Mouse (Mus musculus) lung, postnatal 36 days (tissue): ENCODE data around the gene Mettl7a3.
"Not testable (repeated sequence)": the region's sequence is repeated elsewhere in the genome, so short reads cannot be mapped to it uniquely, and the experiment has no call there.

ENCODE experiments used
- DNase-seq: peaks from one replicate; pipeline ENCODE4 v3.0.0; 2022; ENCODE audit warnings: mixed read lengths

Mettl7a3 gene

DNA sequence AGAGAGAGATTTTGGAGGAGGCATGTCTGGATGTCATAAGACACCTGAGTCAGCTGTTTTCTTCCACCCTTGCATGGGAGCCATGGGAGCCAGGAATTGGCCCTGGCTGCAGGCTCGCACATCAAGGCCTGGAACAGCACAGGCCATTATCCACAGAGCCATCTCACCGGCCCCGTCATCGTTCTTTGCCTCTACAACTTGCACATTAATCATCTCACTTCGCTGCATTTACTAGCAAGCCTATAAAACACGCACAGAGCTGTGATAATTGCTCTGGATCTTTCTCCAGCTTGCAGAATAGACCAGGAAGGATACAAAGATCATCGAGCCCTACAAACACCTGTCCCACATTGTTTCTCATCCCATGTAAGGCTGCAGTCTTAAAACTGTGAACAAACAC lies 4.0 kb upstream of the Mettl7a3 start:
- DNase-seq: no peak

DNA sequence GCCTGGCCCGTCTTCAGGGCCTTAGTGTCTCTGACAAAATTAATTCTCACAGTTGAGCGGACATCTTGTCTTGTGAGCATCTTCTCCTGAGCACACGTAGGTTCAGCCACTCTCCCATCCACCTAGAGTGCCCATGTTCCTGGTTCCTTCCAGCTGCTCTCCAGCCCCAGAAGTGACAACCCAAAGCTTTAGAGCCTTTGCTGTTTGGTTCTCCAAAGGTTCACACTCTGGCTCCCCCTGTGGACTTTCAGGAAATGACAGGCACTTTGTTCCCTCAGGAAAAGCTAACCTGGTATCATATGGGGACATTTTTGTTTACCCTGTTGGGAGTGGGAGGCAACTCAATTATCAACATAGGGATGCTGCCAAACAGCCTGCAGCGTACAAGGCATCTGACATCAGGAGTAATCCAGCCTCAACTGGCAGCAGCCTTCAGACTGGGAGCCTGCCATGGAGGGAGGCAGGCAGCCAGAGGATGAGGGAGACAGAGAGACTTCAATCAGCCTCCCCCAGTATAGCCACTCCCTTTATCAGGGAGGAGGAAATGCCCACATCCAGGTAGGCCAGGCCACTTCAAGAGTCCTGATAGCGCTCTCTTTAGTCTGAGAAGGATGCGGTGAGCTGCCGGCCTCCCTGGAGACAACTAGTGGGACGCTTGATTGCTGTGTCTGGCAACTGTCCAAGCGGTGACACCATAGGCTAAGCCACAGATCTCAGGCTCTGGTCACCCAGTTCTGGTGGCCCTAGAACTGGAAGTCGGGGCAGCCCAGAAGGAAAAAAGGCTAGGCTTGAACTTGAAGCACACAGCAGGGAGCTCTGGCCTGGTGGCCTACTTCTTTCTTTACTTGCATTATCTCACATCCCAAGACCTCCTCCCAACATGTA lies 2.4 kb upstream of the Mettl7a3 start:
- not testable (repeated sequence) for DNase-seq

DNA sequence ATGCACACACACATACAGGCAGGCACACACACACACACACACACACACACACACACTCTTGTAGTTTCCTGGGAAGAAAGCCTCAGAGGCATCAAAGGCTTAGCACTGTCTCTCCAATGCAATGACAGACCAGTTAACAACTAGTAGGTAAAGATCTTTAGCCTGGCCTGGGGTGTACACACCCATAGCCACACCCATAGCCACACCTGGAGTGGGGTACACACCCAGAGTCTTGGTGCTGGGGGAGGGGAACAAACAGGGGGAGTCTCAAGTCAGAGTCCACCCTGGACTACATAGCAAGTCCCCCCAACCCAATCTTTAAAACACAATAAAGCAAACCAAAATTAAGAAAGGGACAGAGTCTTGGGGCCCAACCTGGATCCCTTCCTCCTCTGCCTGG lies 2.6 kb downstream of the Mettl7a3 start:
- not testable (repeated sequence) for DNase-seq

DNA sequence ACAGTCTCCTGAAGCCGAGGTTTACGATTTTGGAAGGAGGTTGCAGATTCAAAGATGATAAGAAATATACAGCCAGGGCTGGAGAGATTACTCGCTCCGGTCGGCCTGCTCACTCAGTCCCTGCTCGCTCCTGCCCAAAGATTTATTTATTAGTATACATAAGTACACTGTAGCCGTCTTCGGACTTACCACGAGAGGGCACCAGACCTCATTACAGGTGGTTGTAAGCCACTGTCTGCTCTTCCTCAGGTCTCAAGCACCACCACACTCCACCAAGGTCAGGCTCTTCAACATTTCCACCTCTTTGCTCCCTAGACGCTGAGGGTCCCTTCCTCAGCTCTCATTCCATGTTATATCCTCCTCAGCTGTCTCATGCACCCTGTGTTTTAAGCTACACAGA lies 3.1 kb downstream of the Mettl7a3 start:
- DNase-seq: peak; percentile 92

DNA sequence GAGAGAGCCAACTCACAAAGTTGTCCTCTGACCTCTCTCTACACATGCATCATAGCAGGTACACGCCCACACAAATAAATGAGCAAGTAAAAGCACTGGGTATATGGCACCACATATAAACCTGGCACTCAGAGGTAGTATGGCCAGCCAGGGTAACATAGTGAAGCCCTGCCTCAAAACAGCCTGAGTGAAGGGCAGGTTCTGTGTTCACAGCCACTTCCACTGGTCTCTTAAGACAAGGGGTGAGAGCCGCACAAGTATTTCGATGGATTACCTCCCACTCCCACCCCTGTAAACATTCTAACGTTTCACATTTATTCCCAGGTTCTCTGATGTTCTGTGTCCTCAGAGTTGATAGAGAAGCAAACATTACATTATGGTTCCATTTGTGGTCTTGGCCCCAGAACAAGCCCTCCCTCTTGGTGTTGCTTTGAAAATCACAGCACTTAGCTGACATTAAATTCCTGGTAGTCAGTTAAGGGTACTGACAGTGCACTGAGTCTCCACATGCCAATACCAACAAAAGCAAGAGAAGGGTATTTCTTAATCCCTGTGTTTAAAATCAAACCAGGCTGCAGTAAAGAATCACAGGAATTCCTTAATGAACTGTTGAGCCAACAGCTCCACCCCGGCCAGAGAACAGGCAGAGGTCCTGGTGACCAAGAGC lies 6.7 kb downstream of the Mettl7a3 start:
- peak; percentile 69 for DNase-seq

DNA sequence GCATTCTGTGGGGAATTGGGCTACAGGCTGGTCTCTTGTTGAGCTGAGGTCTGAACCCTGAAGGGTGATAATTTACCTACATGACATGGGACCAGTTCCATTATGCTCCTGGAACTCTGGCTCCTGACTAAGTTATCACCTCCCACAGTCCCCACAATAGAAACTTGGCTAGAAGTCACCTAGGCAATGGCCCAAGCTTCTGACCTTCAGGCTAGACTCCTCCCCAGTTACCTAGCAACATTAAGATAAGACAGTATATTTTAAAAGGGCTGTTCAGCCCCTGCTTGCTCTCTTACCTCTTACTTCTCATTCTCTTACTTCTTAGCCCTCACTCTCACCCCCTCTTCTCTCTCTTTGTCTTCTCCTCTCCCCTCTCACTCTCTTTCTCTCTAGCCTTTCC lies 10.8 kb downstream of the Mettl7a3 start:
- no peak for DNase-seq

DNA sequence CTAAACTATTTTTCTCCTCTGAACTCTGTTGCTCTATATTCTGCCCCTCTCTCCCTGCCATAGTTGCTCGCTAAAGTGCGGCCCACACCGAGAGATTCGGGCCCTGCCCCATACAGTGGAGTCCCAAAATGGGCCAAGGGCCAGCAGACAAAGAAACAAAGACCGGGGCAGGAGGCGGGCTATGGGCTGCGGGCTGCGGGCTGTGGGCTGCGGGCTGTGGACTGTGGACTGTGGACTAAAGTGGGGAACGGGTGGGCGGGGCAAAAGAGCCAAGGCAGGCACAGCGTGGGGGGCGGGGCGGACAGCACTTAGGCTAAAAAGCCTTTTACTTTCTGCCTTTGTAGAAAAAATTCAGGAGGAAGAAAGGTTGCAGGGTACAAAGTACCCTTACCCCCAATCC lies 12.0 kb downstream of the Mettl7a3 start:
- DNase-seq: no peak

DNA sequence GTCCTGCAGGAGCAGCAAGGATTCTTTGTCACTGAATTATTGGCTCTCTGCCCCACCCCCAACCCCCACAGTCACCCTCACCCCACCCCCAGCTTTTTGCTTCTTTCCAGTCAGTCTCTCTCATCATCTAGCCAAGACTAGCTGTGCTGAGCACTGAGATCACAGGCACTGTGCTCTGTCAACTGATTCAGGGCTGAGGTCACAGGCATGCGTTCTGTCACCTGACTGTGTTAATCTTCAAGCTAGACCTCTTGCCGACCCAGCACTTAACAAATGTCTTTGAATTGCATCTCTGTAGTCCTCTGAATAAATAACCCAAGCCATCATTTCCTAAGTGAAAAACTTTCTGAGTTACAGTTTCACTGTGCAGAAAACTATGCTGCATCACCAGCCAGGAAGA lies 14.8 kb downstream of the Mettl7a3 start:
- no peak for DNase-seq

DNA sequence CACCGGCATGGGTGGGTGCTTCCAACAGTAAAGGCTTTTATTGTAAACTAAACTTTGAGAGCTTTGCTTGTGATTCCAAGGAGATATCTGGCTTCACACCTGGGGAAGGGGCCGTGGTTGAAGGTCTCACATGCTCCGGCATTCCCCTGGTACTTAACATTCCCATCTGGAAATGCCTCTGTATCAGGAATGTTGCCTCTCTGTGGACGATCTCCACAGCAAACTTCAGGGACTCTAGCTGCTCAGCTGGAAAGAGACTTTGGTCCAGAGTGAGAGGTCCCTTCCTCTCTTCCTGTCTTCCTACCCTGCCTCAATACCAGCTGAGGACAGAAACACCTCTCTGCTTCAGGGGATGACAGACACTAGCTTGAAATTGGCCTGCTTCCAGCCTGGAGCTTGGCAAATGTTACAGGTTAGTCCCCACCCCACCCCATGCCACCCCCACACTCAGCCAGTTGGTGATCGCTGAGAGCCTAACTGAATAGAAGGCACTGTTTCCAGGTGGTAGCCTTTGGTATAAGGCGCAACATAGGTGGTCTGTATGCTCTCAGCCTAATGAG lies 16.9 kb downstream of the Mettl7a3 start:
- no peak for DNase-seq

DNA sequence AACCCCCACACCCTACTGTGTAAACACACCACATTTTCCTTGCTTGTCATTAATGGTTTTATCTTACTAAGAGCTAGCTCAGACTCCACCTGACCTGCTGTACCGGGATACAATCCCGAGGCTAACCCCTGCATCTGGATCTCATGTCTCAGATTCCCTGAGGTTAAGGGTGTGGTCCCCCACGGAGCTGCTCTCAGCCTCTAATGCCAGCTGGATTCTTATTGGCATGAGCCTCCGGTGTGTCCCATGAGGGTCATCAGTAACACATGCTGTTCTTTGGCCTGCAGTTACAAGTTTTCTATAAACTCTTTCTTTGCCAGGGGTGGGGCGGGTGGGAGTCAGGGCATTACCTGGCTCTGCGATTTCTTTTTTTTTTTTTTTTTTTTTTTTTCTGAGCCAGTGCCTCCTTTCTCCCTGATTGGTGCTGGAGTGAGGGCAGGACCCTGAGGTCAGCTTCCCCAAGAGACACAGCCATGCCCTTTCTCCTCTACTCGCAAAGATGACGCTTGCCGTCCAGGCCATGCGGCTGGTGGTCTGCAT lies 18.1 kb downstream of the Mettl7a3 start, which contains the start of the genes Methig1 and Mettl7a2:
TSS of gene Methig1 (plus strand) at position 439 of the 540 bp plus-strand sequence.
TSS of gene Mettl7a2 (plus strand) at position 490 of the 540 bp plus-strand sequence.
- DNase-seq: no peak

DNA sequence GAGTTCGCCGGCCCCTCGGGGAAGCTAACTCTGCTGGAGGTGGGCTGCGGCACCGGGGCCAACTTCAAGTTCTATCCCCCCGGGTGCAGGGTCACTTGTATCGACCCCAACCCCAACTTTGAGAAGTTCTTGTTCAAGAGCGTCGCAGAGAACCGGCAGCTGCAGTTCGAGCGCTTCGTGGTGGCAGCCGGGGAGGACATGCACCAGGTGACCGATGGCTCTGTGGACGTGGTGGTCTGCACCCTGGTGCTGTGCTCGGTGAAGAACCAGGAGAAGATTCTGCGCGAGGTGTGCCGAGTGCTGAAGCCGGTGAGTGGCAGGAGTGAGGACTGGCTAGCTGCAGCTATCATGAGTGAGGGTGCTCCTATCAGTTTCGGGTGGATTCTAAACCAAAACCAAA lies 18.7 kb downstream of the Mettl7a3 start:
- not testable (repeated sequence) for DNase-seq

DNA sequence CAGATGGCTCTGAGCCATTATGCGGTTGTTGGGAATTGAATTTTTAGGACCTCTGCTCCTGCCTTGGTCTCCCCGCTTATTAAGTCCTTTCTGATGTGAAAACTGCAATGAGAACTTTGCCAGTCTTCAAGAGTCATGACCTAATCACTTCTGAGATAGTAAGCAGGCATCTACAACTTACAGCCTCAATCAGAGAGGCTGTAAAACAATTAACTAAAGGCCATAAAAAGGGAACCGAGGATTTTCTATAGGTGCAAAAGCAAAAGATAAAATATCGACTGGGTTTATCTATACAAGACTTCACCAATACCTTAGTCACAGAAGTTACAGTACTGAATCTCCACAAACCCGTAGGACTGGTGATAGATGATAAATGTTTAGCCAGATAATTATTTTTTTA lies 21.1 kb downstream of the Mettl7a3 start:
- DNase-seq: no peak

DNA sequence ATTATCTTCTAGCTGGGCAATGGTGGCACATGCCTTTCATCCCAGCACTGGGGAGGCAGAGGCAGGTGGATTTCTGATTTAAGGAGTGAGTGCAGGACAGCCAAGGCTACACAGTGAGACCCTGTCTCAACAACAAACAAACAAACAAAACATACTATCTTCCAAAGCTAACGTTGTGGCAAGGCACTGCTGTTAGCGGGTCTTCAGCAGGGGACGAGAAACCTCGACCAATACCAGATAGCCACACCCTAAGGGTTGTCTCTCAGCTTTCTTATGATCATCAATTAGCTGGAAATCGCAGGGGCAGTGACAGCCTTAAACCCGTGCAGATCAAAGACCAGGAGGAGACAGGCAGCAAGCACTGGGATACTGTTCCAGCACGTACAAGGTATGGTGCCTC lies 29.5 kb downstream of the Mettl7a3 start, which contains the start of gene Higd1c:
TSS of gene Higd1c (plus strand) at position 301 of the 400 bp plus-strand sequence.
- DNase-seq: no peak

DNA sequence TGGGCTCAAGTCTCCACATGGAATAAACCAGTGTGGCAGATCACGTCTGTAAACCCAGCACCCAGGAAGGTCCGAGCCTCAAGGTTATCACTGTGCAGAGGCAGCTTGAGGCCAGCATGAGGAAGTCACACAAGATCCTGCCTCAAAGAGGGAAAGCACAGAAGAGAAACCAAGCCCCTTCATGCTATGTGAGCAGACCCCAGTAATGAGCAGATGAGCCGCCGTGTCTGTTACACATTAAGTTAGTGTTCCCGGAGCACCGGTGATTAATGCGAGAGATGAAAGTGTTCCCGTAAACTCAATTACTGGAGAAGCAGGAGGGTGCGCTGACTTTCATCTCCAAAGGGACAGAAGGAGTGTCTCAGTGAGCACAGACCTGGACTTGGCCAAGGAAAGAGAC lies 31.2 kb downstream of the Mettl7a3 start:
- not testable (repeated sequence) for DNase-seq

DNA sequence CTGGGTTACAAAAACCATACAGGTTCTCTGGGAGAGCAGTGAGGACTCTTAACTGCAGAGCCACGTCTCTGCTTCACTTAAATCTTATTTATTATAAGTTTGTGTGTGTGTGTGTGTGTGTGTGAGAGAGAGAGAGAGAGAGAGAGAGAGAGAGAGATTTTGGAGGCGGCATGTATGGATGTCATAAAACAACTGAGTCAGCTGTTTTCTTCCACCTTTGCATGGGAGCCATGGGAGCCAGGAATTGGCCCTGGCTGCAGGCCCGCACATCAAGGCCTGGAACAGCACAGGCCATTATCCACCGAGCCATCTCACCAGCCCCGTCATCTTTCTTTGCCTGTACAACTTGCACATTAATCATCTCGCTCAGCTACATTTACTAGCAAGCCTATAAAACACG lies 32.4 kb downstream of the Mettl7a3 start:
- no peak for DNase-seq

DNA sequence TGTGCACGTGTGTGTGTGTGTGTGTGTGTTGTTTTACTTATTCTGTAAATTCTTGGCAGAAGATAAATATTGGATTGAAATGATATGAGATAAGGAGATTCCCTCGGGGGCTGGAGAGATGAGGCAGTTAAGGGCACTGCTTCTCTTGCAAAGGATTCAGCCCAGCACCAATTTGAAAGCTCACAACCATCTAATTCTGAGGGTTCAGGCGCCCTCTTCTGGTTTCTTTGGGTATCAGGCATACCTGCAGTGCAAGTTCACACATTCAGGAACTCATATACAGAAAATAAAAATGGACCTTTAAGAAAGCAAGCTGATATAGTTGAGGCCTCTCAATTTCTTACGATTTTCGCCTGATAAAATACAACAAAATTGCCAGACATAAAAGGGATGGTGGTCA lies 40.3 kb downstream of the Mettl7a3 start:
- DNase-seq: peak; percentile 88

DNA sequence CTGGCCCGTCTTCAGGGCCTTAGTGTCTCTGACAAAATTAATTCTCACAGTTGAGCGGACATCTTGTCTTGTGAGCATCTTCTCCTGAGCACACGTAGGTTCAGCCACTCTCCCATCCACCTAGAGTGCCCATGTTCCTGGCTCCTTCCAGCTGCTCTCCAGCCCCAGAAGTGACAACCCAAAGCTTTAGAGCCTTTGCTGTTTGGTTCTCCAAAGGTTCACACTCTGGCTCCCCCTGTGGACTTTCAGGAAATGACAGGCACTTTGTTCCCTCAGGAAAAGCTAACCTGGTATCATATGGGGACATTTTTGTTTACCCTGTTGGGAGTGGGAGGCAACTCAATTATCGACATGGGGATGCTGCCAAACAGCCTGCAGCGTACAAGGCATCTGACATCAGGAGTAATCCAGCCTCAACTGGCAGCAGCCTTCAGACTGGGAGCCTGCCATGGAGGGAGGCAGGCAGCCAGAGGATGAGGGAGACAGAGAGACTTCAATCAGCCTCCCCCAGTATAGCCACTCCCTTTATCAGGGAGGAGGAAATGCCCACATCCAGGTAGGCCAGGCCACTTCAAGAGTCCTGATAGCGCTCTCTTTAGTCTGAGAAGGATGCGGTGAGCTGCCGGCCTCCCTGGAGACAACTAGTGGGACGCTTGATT lies 43.2 kb downstream of the Mettl7a3 start:
- DNase-seq: not testable (repeated sequence)

DNA sequence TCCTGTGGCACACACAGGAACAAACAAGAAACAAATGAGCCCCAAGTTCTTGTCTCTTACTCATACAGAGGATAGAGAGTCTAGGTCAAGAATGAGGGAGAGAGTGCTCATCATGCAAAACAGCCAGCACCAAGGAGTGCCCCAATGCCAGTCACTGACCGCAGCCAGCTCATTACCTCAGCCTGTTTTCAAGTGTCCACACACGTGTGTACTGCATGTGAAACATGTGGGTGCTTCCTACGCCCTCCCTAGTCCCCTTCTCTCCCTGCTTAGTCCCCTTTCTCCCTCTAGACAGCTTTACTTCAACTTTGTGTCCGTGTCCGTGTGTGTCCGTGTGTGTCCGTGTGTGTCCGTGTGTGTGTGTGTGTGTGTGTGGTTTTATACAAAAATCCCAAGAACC lies 44.9 kb downstream of the Mettl7a3 start:
- peak; percentile 31 for DNase-seq

DNA sequence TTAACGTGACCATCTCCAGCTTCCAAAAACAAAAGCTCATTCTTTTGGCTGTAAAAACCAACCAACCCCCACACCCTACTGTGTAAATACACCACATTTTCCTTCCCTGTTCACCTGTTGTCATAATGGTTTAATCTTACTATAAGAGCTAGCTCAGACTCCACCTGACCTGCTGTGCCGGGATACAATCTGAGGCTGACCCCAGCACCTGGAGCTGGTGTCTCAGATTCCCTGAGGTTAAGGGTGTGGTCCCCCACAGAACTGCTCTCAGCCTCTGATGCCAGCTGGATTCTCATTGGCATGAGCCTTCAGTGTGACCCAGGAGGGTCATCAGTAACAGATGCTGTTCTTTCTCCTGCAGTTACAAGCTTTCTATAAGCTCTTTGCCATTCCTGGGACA lies 45.4 kb downstream of the Mettl7a3 start:
- no peak for DNase-seq

DNA sequence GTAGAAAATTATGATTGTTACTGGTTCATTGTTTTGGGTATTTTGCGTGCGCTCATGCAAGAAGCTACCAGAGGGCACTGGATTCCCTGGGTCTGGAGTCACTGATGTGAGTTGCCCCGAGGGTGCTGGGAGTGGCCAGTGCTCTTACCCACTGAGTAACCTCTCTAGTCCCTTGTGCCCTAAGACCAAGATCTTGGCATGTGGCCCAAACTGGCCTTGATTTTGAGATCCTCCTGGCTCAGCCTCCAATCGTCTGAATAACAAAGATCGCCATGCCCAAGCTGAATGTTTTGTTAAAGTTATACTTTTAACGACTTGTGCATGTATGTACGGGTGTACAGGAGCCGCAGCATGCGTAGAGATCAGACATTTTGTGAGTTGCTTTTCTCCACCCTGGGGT lies 51.0 kb downstream of the Mettl7a3 start:
- DNase-seq: no peak

DNA sequence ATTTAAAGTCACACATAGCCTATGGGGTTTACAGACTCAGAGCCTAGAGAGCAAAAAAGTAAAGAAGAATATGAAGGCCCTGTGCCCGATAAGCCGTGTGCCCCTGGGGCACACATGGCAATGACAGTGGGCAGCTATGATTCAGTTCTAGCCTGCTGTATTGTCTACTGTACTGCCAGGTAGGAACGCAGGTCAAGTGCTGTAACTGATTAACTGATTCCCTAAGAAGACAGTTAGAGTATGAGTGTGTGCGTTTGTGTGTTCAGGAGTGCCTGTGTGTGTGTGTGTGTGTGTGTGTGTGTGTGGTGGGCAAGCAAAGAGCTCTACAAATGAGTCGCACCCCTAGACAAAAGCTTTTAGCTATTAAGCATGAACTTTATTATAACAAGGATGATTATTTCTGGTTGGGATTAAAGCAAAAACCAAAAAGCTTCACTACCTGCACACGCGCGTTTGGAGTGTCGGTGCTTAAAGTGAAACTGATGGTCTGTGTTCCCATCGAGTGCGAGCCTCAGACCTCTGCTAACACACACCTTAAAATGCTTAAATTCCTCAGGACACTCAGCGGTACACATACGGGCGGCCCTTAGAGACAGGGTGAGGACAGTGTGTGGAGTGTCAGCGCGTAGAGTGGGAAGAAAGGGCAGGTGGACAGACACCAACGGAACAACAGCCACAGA lies 53.0 kb downstream of the Mettl7a3 start:
- peak; percentile 52 for DNase-seq

DNA sequence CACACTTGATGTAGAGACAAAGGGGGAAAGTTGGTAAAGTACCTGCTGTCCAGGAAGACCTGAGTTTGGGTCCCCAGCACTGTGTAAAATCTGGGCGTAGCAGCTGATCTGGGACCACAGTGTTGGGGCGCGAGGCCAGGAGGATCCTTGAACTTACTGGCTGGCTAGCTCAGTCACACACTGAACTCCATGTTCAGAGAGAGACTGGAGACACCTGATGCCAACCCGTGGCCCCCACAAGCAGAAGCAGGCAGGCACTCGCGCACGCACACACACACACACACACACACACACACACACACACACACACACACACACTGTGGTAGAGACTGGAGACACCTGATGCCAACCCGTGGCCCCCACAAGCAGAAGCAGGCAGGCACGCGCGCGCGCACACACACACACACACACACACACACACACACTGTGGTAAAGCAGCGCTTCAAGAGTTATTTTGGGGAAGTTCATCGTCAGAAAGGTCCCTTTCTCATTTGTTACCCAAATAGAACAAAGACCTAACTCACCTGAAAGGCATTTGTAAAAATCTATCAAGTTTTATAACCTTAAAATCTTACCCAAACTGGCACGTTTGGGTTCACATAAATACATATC lies 53.6 kb downstream of the Mettl7a3 start:
- no peak for DNase-seq
